Mouse (Mus musculus) intestine, embryonic 16.5 days (tissue): Measurements from ENCODE around the gene Usp2. TPM values are rescaled to one million over a fixed set of nuclear protein-coding genes. Genes with fewer than 3 reads are reported as not detected.

Experiments used
- ATAC-seq: fragments of 200-750 bp; cut with Nextera tagmentation; 2 replicates; pipeline ENCODE4 v1.8.0; 2017; ENCODE audit warnings: moderate TSS enrichment, moderate library complexity
- H3K27ac ChIP-seq: fragments of 300-500 bp; sonication (generic); 2 replicates; pipeline ENCODE4 v1.5.1; 2014; ENCODE audit warnings: mild to moderate bottlenecking, low read length
- H3K27me3 ChIP-seq: fragments of 300-500 bp; sonication (generic); replicated peaks from 2 replicates; pipeline ENCODE4 v1.6.1; 2014; ENCODE audit warnings: low read length, control low read depth, mixed read lengths; ENCODE audit not compliant: control insufficient read depth, insufficient read depth
- H3K36me3 ChIP-seq: fragments of 300-500 bp; sonication (generic); 2 replicates; pipeline ENCODE4 v1.6.1; 2014; ENCODE audit warnings: low read length, control low read depth; ENCODE audit not compliant: control insufficient read depth, insufficient read depth
- H3K4me1 ChIP-seq: fragments of 300-500 bp; sonication (generic); 2 replicates; pipeline ENCODE4 v1.6.1; 2014; ENCODE audit warnings: low read length, control low read depth, mixed read lengths; ENCODE audit not compliant: control insufficient read depth, insufficient read depth
- H3K4me2 ChIP-seq: fragments of 300-500 bp; sonication (generic); 2 replicates; pipeline ENCODE4 v1.6.1; 2014; ENCODE audit warnings: low read depth, low read length, control low read depth
- H3K4me3 ChIP-seq: fragments of 300-500 bp; sonication (generic); 2 replicates; pipeline ENCODE4 v1.5.1; 2014; ENCODE audit warnings: mild to moderate bottlenecking, low read length
- H3K9ac ChIP-seq: fragments of 300-500 bp; sonication (generic); 2 replicates; pipeline ENCODE4 v1.6.1; 2014; ENCODE audit warnings: low read depth, low read length
- H3K9me3 ChIP-seq: fragments of 300-500 bp; sonication (generic); 2 replicates; pipeline ENCODE4 v1.6.1; 2016; ENCODE audit warnings: low read length, control low read depth; ENCODE audit not compliant: control insufficient read depth
- WGBS: fragments of 180-500 bp; shearing (Covaris S2); extraction: QIAGEN DNeasy Blood & Tissue Kit; methylation state at CpG from one replicate; pipeline ENCODE4 v1.1.7; 2014; 5-methylcytosine and 5-hydroxymethylcytosine counted together
- polyA plus RNA-seq: library from polyadenylated mRNA; unstranded; fragments of >200 nt; fragmentation: Nextera tagmentation; extraction: Ambion mirVana; gene quantifications from 2 replicates; pipeline ENCODE4 v1.2.1, GENCODE M21; 2015

Gene Usp2
- polyA plus RNA-seq, 1 experiment from 2014 or later = 15.6 TPM

DNA sequence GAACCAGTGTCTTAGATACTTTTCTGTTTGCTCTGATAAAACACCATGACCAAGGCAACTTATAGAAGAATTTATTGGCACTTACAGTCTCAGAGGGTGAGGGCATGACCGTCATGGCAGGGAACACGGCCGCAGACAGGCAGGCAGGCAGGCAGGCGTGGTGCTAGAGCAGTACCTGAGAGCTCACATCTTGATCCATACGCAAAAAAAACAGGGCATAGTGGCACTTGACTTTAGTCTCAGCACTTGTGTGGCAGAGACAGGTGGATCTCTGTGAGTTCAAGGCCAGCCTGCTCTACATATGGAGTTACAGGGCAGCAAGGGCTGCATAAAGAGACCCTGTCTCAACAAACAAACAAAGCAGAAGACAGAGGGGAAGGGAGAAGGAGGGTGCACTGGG is 33.5 kb upstream of the Usp2 start:
- no peak for ATAC-seq
- WGBS = 92% methylated on average over 5 of the region's 5 CpGs

DNA sequence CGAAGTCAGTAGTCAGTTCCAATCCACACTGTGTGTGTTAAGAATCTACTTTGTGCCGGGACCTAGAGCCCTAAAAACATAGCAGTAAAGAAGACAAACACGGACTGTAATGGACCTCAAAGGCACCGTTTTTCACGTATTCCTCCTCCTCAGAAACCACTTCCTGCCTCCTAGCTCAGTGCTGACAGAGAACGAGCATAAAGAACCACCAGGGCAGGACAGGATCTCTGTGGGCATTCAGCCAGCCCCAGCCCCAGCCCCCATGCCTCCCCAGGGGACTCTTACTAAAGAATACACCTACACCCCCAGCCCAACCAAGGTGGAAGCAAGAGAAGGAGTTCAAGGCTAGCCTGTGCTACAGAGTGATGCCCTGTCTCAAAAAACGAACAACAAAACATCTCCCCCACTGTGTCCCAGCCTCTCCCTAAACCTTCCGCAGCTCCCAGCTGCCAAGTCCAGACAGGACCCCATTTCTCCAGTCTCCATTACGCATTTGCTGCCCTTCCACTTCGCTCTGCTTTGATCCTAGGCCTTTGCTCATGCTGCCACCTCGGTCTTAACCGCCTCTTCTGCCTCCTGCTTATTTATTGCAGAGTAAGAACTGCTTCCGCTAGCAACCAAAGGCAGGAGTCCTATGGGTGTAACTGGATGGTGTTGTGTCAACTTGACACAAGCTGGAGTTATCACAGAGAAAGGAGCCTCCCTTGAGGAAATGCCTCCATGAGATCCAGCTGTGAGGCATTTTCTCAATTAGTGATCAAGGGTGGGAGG is 32.7 kb upstream of the Usp2 start:
- Histone ChIP-seq H3K27me3 (no peaks in the 10 kb centered on the region), H3K9ac (no peak overlapping the region), H3K4me2 (no peak overlapping the region), H3K4me1 (no peaks in the 10 kb centered on the region), H3K9me3 (no peaks in the 10 kb centered on the region), H3K27ac (no peak overlapping the region), H3K36me3 (no peaks in the 10 kb centered on the region), H3K4me3 (no peak overlapping the region)
- no peak for ATAC-seq
- WGBS = 59% methylated on average over 13 of the region's 13 CpGs

More for the DNA sequence above, 33.5 kb upstream of the Usp2 start:
- Histone ChIP-seq H3K4me2 (no peak overlapping the region), H3K4me1 (no peaks in the 10 kb centered on the region), H3K9me3 (no peaks in the 10 kb centered on the region), H3K9ac (no peak overlapping the region), H3K27me3 (no peaks in the 10 kb centered on the region), H3K4me3 (no peak overlapping the region), H3K36me3 (no peaks in the 10 kb centered on the region), H3K27ac (no peak overlapping the region)

DNA sequence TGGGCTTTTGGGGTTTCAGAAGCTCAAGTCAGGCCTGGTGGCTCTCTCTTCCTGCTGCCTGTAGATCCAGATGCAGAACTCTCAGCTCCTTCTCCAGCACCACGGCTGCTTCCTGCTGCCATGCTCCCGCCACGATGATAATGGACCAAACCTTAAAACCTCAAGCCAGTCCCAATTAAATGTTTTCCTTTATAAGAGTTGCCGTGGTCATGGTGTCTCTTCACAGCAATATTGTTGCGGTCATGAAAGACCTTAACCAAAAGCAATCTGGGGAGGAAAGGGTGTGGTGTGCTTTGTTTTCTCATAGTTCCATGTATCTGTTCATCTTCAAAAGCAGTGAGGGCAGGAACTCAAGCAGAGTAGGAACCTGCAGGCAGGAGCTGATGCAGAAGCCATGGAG is 29.7 kb upstream of the Usp2 start:
- Histone ChIP-seq H3K27ac (no peak overlapping the region), H3K27me3 (0 out of 2 replicates have a peak, but pooled peaks cover 4% of the 10 kb centered on the region), H3K4me3 (no peak overlapping the region), H3K4me2 (no peak overlapping the region), H3K9me3 (no peaks in the 10 kb centered on the region), H3K9ac (no peak overlapping the region), H3K4me1 (no peaks in the 10 kb centered on the region), H3K36me3 (no peaks in the 10 kb centered on the region)
- WGBS = 93% methylated on average over 5 of the region's 5 CpGs
- ATAC-seq = no peak

DNA sequence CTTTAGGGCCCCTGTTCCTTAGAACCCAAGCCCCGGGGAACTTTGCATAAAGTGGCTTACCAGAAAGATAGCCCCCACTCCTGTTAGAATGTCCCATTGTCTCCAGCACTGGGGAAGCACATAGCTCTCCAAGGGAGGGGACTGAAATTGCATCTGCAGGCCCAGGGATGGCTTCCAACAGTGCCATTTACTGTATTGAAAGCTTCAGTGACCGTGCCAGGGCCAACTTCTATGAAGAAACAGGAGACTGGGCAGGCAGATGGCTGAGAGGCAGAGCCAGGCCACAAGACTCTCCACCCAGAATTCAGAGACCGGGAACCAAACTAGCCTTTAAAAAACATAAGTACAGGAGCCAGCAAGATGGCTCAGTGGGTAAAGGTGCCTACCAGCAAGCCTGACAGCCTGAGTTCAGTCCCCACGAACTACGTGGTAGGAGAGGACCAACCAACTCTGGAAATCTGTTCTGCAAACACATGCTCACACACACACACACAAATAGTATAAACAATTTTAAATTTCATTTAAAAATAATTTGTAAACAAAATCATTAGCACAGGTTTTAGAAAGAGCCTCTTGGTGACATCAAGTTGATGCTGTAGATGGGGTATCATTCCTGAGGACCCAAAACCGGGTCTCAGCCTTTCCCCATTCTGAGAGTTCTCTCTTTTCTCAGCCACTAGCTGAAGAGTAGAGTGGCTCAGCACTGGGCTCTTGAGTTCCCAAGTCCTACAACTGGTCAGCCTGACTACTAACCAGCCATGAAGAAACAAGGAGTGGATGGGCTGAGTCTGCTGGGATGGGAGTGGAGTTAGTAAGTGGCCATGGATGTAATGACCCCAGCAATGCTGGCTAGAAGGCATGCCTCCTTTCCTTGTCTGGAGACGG is 25.1 kb upstream of the Usp2 start:
- Histone ChIP-seq H3K4me3 (no peak overlapping the region), H3K4me2 (no peak overlapping the region), H3K36me3 (no peaks in the 10 kb centered on the region), H3K9me3 (no peaks in the 10 kb centered on the region), H3K27me3 (peaks cover 22% of the 10 kb centered on the region), H3K27ac (no peak overlapping the region), H3K9ac (no peak overlapping the region), H3K4me1 (peaks cover 13% of the 10 kb centered on the region)
- no peak for ATAC-seq
- WGBS = 72% methylated on average over 7 of the region's 7 CpGs

DNA sequence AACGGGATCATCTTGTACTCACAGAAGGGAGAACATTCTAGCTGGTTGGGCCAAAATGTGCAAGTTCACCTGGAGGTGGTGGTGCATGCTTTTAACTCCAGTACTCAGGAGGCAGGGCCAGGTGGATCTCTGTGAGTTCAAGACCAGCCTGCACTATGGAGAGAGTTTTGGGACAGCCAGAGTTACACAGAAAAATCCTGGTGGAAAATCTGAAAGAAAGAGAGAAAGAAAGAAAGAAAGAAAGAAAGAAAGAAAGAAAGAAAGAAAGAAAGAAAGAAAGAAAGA is 24.5 kb upstream of the Usp2 start:
- Histone ChIP-seq H3K9me3 (no peaks in the 10 kb centered on the region), H3K4me1 (peaks cover 13% of the 10 kb centered on the region), H3K9ac (no peak overlapping the region), H3K36me3 (no peaks in the 10 kb centered on the region), H3K4me2 (no peak overlapping the region), H3K4me3 (no peak overlapping the region), H3K27me3 (peaks cover 22% of the 10 kb centered on the region), H3K27ac (no peak overlapping the region)
- WGBS = 81% methylated on average over 1 of the region's 1 CpGs
- ATAC-seq = no peak

- Histone ChIP-seq H3K9me3 (no peaks in the 10 kb centered on the region), H3K4me1 (peaks cover 13% of the 10 kb centered on the region), H3K27ac (no peak within 1 kb of the TSS), H3K4me3 (peak within 1 kb of the TSS; percentile 37), H3K27me3 (peaks cover 22% of the 10 kb centered on the region), H3K9ac (no peak within 1 kb of the TSS), H3K36me3 (no peaks in the 10 kb centered on the region), H3K4me2 (peak within 1 kb of the TSS; percentile 57)
- WGBS = under 1% methylated on average over 30 of the region's 30 CpGs
- ATAC-seq = peak; percentile 31; the same call in 1 of the 2 replicates
Measured at GRCm38 (mm10) chr9:44042836-44043707, 23.7 kb upstream of the Usp2 start, which contains the start of gene Thy1. TSS of gene Thy1 (plus strand) at chr9:44043384.

DNA sequence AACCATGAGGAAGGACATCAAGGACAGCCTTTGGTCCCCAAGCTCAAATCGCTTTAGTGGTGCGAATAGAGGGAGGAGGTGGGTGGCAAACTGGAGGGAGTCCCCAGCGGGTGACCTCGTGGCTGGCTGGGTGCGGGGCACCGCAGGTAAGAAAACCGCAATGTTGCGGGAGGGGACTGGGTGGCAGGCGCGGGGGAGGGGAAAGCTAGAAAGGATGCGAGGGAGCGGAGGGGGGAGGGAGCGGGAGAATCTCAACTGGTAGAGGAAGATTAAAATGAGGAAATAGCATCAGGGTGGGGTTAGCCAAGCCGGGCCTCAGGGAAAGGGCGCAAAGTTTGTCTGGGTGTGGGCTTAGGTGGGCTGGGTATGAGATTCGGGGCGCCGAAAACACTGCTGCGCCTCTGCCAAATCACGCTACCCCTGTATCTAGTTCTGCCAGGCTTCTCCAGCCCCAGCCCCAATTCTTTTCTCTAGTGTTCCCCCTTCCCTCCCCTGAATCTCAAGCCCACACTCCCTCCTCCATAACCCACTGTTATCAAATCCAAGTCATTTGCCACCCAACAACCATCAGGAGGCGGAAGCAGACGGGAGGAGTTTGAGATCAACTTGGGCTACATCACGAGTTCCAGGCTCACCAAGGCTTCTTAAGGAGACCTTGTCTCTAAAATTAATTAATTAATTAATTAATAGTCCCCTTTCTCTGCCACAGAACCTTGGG is 23.0 kb upstream of the Usp2 start:
- Histone ChIP-seq H3K9me3 (no peaks in the 10 kb centered on the region), H3K4me2 (peak overlapping the region; percentile 57), H3K4me3 (peak overlapping the region; percentile 37), H3K27ac (no peak overlapping the region), H3K27me3 (peaks cover 22% of the 10 kb centered on the region), H3K9ac (no peak overlapping the region), H3K4me1 (peaks cover 13% of the 10 kb centered on the region), H3K36me3 (no peaks in the 10 kb centered on the region)
- WGBS = 5% methylated on average over 23 of the region's 23 CpGs
- no peak for ATAC-seq

DNA sequence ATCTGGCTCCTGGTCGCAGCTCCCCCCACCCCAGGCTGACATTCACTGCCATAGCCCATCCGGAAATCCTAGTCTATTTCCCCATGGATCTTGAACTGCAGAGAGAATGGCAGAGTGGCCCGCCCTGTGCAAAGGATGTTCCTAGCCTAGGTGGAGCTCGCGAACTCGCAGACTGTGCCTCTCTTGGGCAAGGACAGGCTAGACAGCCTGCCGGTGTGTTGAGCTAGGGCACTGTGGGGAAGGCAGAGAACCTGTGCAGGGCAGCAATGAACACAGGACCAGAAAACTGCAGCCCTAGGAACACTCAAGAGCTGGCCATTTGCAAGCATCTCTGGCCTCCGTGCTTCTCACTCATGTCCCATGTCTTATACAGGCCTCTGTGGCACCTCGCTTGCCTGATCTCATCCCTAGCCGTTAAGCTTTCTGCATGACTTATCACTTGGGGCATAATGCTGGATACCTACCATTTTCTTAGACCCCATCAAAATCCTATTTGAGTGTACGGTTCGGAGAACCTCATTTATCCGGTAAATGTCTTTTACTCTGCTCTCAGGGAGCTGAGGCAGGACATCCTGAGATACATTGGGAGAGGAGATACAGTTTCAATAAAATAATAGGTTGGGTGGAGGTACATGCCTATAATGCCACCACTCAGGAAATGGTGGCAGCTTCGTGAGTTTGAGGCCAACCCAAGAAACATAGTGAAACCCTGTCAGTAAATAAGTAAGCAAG is 22.2 kb upstream of the Usp2 start:
- Histone ChIP-seq H3K27me3 (peaks cover 22% of the 10 kb centered on the region), H3K27ac (no peak overlapping the region), H3K4me3 (no peak overlapping the region), H3K9me3 (no peaks in the 10 kb centered on the region), H3K4me1 (peaks cover 13% of the 10 kb centered on the region), H3K9ac (no peak overlapping the region), H3K4me2 (no peak overlapping the region), H3K36me3 (no peaks in the 10 kb centered on the region)
- 43% methylated on average over 14 of the region's 14 CpGs for WGBS
- ATAC-seq = no peak
